Mouse (Mus musculus): Measurements from ENCODE around the gene Ltc4s.

The Ltc4s gene

GRCm38 (mm10) chr11:50201590-50201989 lies 36.8 kb downstream of the Ltc4s start:
- DNase-seq (ENCODE audit: low spot score in 2 of 2), result no peak

DNA sequence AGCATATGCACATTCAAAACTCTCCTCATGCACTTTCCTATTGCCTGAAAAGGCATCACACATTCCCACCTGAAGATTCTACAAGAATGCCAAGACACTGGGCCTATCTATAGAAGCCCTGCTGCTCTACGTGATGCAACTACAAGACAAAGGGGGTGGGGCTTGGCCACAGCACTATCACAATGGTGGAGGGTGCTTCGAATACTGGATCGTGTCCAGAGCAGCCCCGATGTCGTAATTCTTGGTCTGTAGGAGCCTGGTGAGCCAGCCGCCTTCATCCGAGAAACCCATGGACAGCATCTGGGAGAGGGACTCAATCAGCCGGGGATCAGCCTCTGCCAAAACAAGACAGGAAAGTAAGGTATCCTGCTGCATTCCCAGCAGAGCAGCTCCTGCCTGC lies 37.8 kb downstream of the Ltc4s start:
- no peak for DNase-seq (ENCODE audit: low spot score in 2 of 2)

DNA sequence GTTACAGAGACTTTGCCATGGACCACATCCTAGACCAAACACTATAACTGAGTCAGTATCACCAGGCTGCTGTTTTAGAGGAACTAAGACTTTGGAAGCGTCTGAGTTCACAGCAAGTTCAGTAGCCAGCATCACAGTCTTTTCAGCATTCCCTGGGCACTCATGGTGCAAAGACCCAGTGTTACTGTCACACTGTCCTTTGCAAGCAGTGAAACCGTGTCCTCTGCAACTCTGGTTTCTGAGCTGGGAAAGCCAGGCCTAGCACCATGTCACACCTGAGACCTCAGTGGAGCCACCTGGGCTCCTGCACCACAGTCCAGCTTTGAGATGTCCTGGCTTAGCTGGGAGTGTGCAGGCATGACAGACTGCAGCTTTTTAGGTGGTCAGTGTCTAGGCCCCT lies 39.5 kb downstream of the Ltc4s start:
- no peak for DNase-seq (ENCODE audit: low spot score in 2 of 2)

- DNase-seq (ENCODE audit: low spot score in 2 of 2), result no peak
These were observed 40.1 kb downstream of the Ltc4s start for GRCm38 (mm10) chr11:50198219-50198846.

- DNase-seq (ENCODE audit: low spot score in 2 of 2), result no peak
These were observed 40.9 kb downstream of the Ltc4s start for GRCm38 (mm10) chr11:50197500-50197899.

- no peak for DNase-seq (ENCODE audit: low spot score in 2 of 2)
These were observed 43.6 kb downstream of the Ltc4s start for GRCm38 (mm10) chr11:50194793-50195192.

DNA sequence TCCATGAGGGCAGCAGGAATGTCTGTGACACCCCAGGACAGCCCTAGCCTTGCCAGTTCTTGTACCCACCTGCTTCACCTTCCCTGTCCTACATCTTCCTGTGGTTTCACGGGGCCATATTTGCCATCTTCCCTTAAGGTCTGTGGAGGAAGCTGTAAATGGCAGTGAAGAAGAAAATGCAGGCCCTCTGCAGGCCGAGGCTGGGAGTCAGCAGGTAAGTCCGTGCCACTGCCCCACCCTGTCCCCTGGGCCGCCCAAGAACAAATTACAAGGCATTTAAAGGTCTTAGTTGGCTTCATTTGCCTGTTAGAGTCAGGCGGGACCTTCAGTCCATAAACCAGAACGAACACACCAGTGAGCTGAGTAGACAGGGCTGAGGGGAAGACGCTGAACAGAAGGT lies 44.3 kb downstream of the Ltc4s start:
- no peak for DNase-seq (ENCODE audit: low spot score in 2 of 2)

DNA sequence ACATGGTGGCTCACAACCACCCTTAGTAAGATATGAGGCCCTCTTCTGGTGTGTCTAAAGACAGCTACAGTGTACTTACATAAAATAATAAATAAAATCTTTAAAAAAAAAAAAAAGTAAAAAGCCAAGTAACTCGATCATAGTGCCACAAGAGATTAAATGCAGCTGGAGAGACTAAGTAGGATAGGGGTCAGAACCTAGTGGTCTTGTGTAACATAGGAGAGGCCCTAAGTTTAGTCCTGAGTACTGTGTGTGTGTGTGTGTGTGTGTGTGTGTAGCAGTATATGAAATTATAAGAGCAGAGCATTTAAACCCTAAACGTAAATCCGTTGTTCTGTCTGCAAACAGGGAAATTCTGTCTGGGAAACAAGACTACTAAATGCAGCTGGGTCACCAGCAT lies 46.1 kb downstream of the Ltc4s start:
- DNase-seq (ENCODE audit: low spot score in 2 of 2), result no peak

DNA sequence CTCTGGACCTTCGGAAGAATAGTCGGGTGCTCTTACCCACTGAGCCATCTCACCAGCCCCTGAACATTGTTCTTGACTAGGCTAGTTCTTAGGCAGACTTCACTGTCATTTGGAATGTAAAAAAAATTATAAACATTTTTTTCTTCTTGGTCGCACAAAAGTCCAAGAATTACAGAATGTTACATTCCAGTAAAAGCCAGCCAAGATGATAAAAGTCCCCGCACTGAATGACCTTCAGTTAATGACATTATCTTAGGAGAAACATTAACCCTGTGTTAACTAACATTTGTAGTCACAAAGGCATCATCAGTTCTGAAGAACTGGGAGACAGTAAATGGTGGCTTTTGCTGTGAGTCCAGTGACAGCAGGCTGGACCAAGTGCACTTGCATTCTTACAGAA lies 48.1 kb downstream of the Ltc4s start:
- DNase-seq (ENCODE audit: low spot score in 2 of 2), result no peak

DNA sequence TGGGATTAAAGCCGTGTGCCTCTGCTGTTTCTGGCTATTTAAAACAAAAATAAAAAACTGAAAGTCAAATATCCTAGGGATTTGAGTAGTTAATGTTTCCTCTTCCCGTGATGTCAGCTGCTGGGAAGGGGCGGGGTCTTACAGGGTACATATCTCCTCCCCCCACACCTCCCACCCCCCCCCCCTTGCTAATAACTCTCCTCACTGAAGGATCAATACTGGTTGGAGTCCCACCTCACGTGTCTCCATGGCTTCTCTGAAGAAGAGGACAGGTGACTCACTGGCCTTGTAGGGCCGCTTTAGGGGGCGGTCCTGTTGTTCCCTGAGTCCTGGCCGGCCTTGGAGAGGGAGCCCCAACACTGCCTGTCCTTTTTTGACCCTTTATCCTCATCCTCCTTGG lies 49.7 kb downstream of the Ltc4s start:
- no peak for DNase-seq (ENCODE audit: low spot score in 2 of 2)

Measured in spleen, postnatal 10 days (tissue).